Mouse (Mus musculus): ENCODE results near the gene Spata13. TPM values are rescaled to one million over a fixed set of nuclear protein-coding genes. Genes with fewer than 3 reads are reported as not detected.

The Spata13 gene
- polyA plus RNA-seq, 1 experiment from 2014 or later, result 23.0 TPM

GRCm38 (mm10) chr14:60659498-60659897 lies 25.7 kb downstream of the Spata13 start:
- H3K9ac ChIP-seq, result no peak overlapping the region
- no peaks in the 10 kb centered on the region for H3K9me3 ChIP-seq
- WGBS, result 90% methylated on average over 8 of the region's 8 CpGs
- no peak overlapping the region for H3K4me2 ChIP-seq (replicated peaks)
- no peak overlapping the region for H3K4me3 ChIP-seq
- H3K27ac ChIP-seq, result no peak overlapping the region
- no peaks in the 10 kb centered on the region for H3K36me3 ChIP-seq
- H3K4me1 ChIP-seq, result peaks cover 2% of the 10 kb centered on the region; the same call in 1 of the 2 replicates
- H3K27me3 ChIP-seq, result no peaks in the 10 kb centered on the region
- no peak for ATAC-seq (ENCODE audit: insufficient number of reproducible peaks, insufficient read depth, low FRiP score, low TSS enrichment)

GRCm38 (mm10) chr14:60660591-60660990 lies 26.8 kb downstream of the Spata13 start:
- H3K4me3 ChIP-seq, result no peak overlapping the region
- H3K27me3 ChIP-seq, result no peaks in the 10 kb centered on the region
- H3K4me1 ChIP-seq, result peaks cover 4% of the 10 kb centered on the region; the same call in 1 of the 2 replicates
- WGBS, result 94% methylated on average over 8 of the region's 8 CpGs
- no peak for ATAC-seq (ENCODE audit: insufficient number of reproducible peaks, insufficient read depth, low FRiP score, low TSS enrichment)
- no peak overlapping the region for H3K27ac ChIP-seq
- H3K36me3 ChIP-seq, result no peaks in the 10 kb centered on the region
- H3K4me2 ChIP-seq (replicated peaks), result no peak overlapping the region
- no peaks in the 10 kb centered on the region for H3K9me3 ChIP-seq
- no peak overlapping the region for H3K9ac ChIP-seq

- Histone ChIP-seq H3K4me2 (replicated peaks) (no peak overlapping the region), H3K4me1 (peaks cover 4% of the 10 kb centered on the region; the same call in 1 of the 2 replicates), H3K27ac (no peak overlapping the region), H3K9me3 (no peaks in the 10 kb centered on the region), H3K36me3 (no peaks in the 10 kb centered on the region), H3K9ac (no peak overlapping the region), H3K4me3 (no peak overlapping the region), H3K27me3 (no peaks in the 10 kb centered on the region)
- ATAC-seq (ENCODE audit: insufficient number of reproducible peaks, insufficient read depth, low FRiP score, low TSS enrichment), result no peak
- 89% methylated on average over 4 of the region's 5 CpGs for WGBS
Observed at GRCm38 (mm10) chr14:60661281-60661680, 27.5 kb downstream of the Spata13 start.

- Histone ChIP-seq H3K9me3 (no peaks in the 10 kb centered on the region), H3K27me3 (no peaks in the 10 kb centered on the region), H3K4me3 (no peak overlapping the region), H3K4me1 (peaks cover 4% of the 10 kb centered on the region; the same call in 1 of the 2 replicates), H3K27ac (no peak overlapping the region), H3K4me2 (replicated peaks) (no peak overlapping the region), H3K9ac (no peak overlapping the region), H3K36me3 (no peaks in the 10 kb centered on the region)
- 89% methylated on average over 11 of the region's 11 CpGs for WGBS
- no peak for ATAC-seq (ENCODE audit: insufficient number of reproducible peaks, insufficient read depth, low FRiP score, low TSS enrichment)
Observed at GRCm38 (mm10) chr14:60663309-60663940, 29.6 kb downstream of the Spata13 start.

- Histone ChIP-seq H3K36me3 (no peaks in the 10 kb centered on the region), H3K27ac (no peak overlapping the region), H3K27me3 (no peaks in the 10 kb centered on the region), H3K9me3 (no peaks in the 10 kb centered on the region), H3K4me1 (peaks cover 4% of the 10 kb centered on the region; the same call in 1 of the 2 replicates), H3K4me3 (no peak overlapping the region), H3K4me2 (replicated peaks) (no peak overlapping the region), H3K9ac (no peak overlapping the region)
- ATAC-seq (ENCODE audit: insufficient number of reproducible peaks, insufficient read depth, low FRiP score, low TSS enrichment), result no peak
- 58% methylated on average over 4 of the region's 4 CpGs for WGBS
Observed at GRCm38 (mm10) chr14:60664641-60665040, 30.8 kb downstream of the Spata13 start.

GRCm38 (mm10) chr14:60665263-60665662 lies 31.5 kb downstream of the Spata13 start:
- Histone ChIP-seq H3K9me3 (no peaks in the 10 kb centered on the region), H3K9ac (no peak overlapping the region), H3K4me1 (peaks cover 4% of the 10 kb centered on the region; the same call in 1 of the 2 replicates), H3K4me3 (no peak overlapping the region), H3K27me3 (no peaks in the 10 kb centered on the region), H3K27ac (no peak overlapping the region), H3K4me2 (replicated peaks) (no peak overlapping the region), H3K36me3 (no peaks in the 10 kb centered on the region)
- ATAC-seq (ENCODE audit: insufficient number of reproducible peaks, insufficient read depth, low FRiP score, low TSS enrichment), result no peak
- WGBS, result 61% methylated on average over 6 of the region's 6 CpGs

GRCm38 (mm10) chr14:60666252-60666651 lies 32.5 kb downstream of the Spata13 start:
- H3K27me3 ChIP-seq, result no peaks in the 10 kb centered on the region
- WGBS, result 70% methylated on average over 7 of the region's 7 CpGs

GRCm38 (mm10) chr14:60670191-60670590 lies 36.4 kb downstream of the Spata13 start:
- no peak overlapping the region for H3K4me3 ChIP-seq
- H3K4me2 ChIP-seq (replicated peaks), result no peak overlapping the region
- 77% methylated on average over 7 of the region's 7 CpGs for WGBS
- no peak overlapping the region for H3K9ac ChIP-seq
- no peaks in the 10 kb centered on the region for H3K27me3 ChIP-seq
- H3K4me1 ChIP-seq, result no peaks in the 10 kb centered on the region
- no peak overlapping the region for H3K27ac ChIP-seq
- no peak for ATAC-seq (ENCODE audit: insufficient number of reproducible peaks, insufficient read depth, low FRiP score, low TSS enrichment)
- no peaks in the 10 kb centered on the region for H3K36me3 ChIP-seq
- H3K9me3 ChIP-seq, result no peaks in the 10 kb centered on the region

More at GRCm38 (mm10) chr14:60666252-60666651, 32.5 kb downstream of the Spata13 start:
- Histone ChIP-seq H3K9me3 (no peaks in the 10 kb centered on the region), H3K4me2 (replicated peaks) (no peak overlapping the region), H3K4me1 (peaks cover 4% of the 10 kb centered on the region; the same call in 1 of the 2 replicates), H3K36me3 (no peaks in the 10 kb centered on the region), H3K27ac (no peak overlapping the region), H3K4me3 (no peak overlapping the region), H3K9ac (no peak overlapping the region)
- no peak for ATAC-seq (ENCODE audit: insufficient number of reproducible peaks, insufficient read depth, low FRiP score, low TSS enrichment)

- 74% methylated on average over 2 of the region's 2 CpGs for WGBS
Observed at GRCm38 (mm10) chr14:60671504-60671903, 37.7 kb downstream of the Spata13 start.

GRCm38 (mm10) chr14:60675697-60676096 lies 41.9 kb downstream of the Spata13 start:
- Histone ChIP-seq H3K4me1 (no peaks in the 10 kb centered on the region), H3K9ac (no peak overlapping the region), H3K9me3 (no peaks in the 10 kb centered on the region), H3K4me2 (replicated peaks) (no peak overlapping the region), H3K27ac (no peak overlapping the region), H3K27me3 (no peaks in the 10 kb centered on the region), H3K4me3 (no peak overlapping the region), H3K36me3 (no peaks in the 10 kb centered on the region)
- WGBS, result 87% methylated on average over 4 of the region's 4 CpGs
- no peak for ATAC-seq (ENCODE audit: insufficient number of reproducible peaks, insufficient read depth, low FRiP score, low TSS enrichment)

More at GRCm38 (mm10) chr14:60671504-60671903, 37.7 kb downstream of the Spata13 start:
- Histone ChIP-seq H3K36me3 (no peaks in the 10 kb centered on the region), H3K27ac (no peak overlapping the region), H3K4me1 (no peaks in the 10 kb centered on the region), H3K4me3 (no peak overlapping the region), H3K9ac (no peak overlapping the region), H3K27me3 (no peaks in the 10 kb centered on the region), H3K9me3 (no peaks in the 10 kb centered on the region), H3K4me2 (replicated peaks) (no peak overlapping the region)
- no peak for ATAC-seq (ENCODE audit: insufficient number of reproducible peaks, insufficient read depth, low FRiP score, low TSS enrichment)

- H3K27me3 ChIP-seq, result no peaks in the 10 kb centered on the region
- no peak for ATAC-seq (ENCODE audit: insufficient number of reproducible peaks, insufficient read depth, low FRiP score, low TSS enrichment)
- no peak overlapping the region for H3K4me3 ChIP-seq
- no peaks in the 10 kb centered on the region for H3K9me3 ChIP-seq
- H3K4me2 ChIP-seq (replicated peaks), result no peak overlapping the region
- 90% methylated on average over 2 of the region's 2 CpGs for WGBS
- H3K27ac ChIP-seq, result no peak overlapping the region
- H3K9ac ChIP-seq, result no peak overlapping the region
- H3K36me3 ChIP-seq, result no peaks in the 10 kb centered on the region
- no peaks in the 10 kb centered on the region for H3K4me1 ChIP-seq
Observed at GRCm38 (mm10) chr14:60676625-60677314, 43.0 kb downstream of the Spata13 start.

Measured in embryonic facial prominence, embryonic 12.5 days (tissue).